Mouse (Mus musculus) bone marrow, adult 2 months (tissue): ENCODE data around the gene Tipin.

Source experiments
- CTCF ChIP-seq: fragments of 200-500 bp; IDR thresholded peaks from 2 replicates; pipeline ENCODE4 v1.5.1; 2011; ENCODE audit warnings: low read length, control low read depth; ENCODE audit not compliant: control insufficient read depth, insufficient read depth
- POLR2A ChIP-seq: fragments of 200-500 bp; IDR thresholded peaks from 2 replicates; pipeline ENCODE4 v1.6.1; 2011; ENCODE audit warnings: low read depth, mild to moderate bottlenecking, control low read depth, low read length, borderline replicate concordance; ENCODE audit not compliant: control insufficient read depth

DNA sequence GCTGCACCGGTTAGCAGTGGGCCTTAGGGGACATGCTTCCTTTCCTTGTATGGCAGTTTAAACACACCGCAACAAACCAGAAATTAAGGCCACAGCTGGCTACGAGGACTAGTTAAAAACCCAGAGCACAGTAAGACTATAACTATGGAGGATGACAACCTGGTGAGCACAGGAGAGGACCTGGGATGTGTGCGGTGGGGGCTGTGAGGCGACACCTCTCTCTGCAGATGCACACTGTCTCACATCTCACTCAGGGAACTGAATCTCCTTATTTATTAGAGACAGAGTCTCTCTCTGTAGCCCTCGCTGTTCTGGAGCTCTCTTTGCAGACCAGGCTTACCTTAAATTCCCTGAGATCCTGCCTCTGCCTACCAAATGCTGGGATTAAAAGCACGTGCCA, 42.6 kb downstream of the Tipin start:
- no peak for TF ChIP-seq CTCF
- no peak for TF ChIP-seq POLR2A
